Mouse (Mus musculus) thymus, postnatal 4 days (tissue): ENCODE data around the gene Dennd6b.

ENCODE experiments used
- DNase-seq: peaks from one replicate; pipeline ENCODE4 v3.0.0; 2021

The Dennd6b gene

DNA sequence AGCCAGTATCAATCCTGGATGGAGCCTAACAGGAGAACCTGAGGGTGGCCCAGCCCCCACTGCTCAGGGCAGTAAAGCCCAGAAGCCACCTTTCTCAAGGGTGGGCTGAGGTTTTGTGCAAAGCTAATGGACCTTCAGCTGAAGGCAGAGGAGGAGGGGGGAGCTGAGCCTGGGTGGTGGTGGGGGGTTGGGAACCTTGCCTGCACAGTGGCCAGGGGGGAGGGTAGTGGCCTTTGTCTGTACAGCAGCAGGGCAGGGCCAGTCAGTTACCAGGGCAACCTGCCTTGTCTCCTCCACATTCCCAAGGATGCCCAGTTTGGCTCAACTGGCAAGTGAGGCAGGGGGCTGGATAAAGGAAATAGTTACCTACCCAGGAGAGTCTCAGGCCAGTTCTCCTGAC is 44.0 kb downstream of the Dennd6b start:
- DNase-seq = no peak

DNA sequence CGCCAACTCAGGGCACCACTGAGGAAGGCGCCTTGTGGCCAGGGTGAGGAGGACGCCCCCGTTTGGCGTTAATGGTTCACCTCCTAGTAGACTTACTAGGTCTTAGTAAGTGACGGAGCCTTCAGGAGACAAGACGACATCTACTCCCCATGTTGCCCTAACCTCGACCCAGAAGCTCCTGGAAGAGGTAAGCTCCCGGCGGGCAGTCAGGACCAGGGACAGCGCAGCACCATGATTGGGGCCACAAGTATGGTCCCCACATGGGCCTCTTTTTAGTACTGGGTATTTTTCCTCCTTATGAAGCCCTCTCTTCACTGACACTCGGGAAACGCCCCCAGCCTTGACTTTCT is 46.3 kb downstream of the Dennd6b start:
- DNase-seq = peak; percentile 70

DNA sequence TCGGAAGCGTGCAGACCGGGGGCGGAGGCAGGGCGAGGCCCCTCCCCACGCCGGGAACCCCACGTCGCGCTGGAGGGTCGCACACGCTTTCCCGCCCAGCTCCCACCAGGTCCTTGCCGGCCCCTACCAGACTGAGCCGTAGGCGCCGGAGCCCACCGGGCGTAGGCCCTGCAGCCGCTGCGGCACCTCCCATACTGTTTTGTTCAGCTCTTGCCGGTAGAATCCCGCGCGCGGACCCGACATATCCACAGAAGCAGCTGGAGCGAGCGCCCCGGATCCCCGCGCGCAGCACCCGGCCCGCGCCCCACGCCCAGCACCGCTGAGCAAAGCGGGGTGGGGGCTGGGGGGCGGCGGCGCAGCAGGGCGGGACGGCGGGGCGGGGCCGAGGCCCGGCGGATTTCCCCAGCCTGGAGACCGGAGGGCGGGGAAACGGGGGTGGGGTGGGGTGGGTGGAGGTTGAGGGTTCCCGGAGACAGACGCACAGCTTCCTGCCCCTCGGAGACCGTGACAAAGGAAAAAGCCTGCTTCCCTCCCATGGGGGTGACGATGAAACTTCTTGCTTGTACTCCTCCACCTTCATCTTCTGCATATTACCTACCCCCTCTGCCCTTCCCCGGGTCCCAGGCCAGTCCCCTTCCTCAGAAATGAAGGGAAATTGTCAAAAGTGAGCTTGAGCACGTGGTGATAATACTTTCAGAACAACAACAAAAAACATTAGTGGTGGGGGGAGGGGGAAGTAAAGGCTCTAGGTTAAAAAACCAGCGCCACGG is 46.8 kb downstream of the Dennd6b start, which contains the start of gene Mapk11:
Gene Mapk11 (minus strand): TSS at position 358 of the 770 bp plus-strand sequence.
- DNase-seq = peak; percentile 80

DNA sequence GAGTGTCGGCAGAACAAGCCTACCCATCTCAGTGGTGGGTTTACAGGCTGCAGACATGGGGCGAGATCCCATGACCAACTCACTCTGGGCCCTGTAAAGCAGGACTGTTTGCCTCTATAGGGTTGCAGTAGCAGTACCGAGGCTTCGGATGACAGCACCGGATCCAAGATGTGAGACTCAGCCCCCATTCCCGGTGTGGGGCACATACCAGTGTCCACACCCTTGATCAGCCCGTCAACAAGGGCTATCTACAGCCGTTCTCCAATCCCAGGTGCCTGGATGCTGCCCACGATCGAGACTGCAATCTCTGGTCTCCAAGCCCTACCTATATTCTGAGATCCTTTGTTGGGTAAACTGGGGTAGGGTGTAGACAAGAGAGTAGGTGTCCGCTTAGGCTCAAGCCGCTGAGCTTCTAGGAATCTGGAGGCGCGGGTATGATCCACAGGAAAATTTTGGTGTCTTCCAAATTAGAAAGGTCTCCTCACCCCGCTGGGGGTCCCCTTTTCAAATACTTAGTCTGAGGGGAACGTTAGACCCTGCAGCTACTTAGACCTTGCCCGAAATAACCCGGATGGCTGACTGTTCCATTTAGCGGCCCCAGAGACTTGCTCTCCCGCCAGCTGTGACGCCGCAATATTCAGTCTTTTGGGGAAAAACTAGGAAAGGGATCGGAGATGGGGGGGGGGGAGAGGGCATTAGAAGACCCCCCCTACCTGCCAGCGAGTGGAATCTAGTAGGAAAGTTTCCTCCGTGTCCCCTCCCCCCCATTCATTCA is 47.6 kb downstream of the Dennd6b start:
- no peak for DNase-seq

DNA sequence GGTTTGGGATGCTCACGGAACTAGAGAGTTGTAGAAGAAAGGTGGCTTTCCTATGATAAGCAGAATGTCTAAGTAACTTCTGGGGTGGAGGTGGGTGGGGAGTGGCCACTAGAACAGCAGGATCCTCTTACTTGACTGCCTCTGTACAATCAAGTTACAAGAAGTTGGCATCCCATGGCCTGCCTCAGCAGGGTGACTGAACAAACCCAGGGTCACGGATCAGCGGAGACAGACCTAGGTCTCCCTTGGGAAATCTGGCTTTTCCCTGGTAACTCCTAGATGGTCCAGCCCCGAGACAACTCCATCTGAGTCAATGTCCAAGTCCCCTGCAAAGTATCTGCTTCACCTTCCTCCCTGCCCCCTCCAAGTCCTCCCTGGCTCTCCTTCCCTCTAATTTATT is 48.4 kb downstream of the Dennd6b start:
- DNase-seq = no peak

DNA sequence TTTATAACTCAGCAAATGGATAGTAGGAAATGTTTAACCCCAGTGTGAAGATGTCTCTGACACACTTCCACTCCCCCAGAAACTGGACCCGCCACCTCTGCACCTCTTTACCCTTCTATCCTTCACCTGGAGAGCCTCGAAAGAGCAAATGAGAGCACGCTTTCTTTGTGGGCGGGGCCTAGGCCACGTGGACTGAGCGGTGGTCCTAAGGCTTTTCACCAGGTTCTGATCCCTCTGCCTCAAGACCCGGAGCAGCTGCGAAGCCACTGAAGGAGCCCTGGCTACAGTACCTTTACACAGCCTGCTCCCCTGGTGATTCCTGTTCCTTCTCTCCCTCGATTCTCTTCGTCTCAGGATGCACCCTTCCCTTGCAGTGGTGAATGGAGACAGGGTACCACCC is 48.8 kb downstream of the Dennd6b start:
- peak; percentile 34 for DNase-seq

DNA sequence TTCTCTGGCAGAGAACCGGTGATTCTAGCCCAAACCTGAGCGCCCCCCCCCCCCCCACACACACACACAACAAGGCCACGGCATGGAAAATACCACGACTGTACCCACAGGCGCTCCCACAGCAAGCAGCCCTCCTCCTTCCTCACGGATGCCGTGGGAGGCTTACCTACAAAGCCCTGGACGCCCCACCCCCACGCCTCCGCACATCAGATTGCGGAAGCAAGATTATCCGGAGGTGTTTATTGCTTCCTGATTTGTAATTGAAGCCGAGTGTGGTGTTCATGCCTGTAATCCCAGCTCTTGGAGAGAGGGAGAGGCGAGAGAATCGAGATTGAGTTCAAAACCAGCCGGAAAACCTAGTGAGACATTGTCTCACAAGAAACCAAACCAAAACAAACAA is 49.3 kb downstream of the Dennd6b start:
- DNase-seq = peak; percentile 77

DNA sequence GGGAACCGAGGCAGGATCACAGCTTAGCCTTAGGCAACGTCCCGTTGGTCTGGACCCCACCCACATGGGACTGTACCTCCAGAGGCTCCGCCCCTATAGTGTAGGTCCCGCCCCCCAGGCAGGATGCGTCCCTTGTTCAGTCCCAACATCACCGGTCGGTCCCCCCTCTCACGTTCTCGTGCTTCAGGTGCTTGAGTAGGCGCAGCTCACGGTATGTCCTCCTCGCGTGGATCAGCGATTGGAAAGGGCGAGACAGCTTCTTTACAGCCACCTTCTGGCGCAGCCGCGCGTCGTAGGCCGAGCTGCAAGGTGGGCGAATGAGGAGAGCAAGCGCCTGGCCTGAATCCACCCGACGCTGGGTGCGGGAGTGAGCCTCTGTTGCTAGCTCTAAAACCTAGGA is 49.8 kb downstream of the Dennd6b start:
- peak; percentile 75 for DNase-seq

DNA sequence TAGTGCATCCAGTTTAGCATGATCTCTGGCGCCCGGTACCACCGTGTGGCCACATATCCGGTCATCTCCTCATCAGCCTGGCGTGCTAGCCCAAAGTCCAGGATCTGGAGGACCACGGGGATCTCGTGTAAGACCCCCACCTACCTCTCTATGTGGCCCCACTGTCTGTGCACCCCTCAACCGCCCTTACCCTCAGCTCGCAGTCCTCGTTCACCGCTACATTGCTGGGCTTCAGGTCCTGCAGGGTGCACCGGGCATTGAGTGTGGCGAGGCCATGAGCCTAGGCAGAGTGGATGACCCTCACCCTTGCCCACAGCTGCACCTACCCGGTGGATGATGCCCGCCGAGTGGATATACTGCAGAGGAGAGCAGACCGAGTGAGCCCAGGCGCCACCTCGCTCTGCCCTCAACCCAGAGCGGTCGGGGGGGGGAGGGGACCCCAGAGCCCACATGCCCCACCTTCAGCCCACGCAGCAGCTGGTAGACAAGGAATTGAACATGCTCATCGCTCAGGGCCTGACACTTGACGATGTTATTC is 50.4 kb downstream of the Dennd6b start:
- DNase-seq = no peak

DNA sequence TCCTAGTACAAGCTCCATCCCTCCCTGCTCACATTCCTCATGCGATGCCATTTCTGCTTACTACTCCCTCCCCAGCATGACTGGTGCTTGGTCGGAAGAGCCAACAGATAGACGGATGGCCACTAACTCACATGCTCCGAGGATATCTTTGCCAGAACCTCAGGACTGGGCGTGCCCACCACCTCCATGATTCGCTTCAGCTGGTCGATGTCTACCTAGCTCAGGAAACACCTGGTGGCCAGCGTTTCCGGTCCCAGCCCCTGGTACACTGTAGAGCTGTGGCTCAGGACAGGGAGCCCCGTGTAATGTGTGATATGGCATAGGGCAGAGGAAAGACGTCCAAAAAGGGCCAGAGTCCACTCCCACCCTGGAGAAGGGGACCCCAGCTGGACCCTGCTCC is 51.3 kb downstream of the Dennd6b start:
- DNase-seq = no peak

DNA sequence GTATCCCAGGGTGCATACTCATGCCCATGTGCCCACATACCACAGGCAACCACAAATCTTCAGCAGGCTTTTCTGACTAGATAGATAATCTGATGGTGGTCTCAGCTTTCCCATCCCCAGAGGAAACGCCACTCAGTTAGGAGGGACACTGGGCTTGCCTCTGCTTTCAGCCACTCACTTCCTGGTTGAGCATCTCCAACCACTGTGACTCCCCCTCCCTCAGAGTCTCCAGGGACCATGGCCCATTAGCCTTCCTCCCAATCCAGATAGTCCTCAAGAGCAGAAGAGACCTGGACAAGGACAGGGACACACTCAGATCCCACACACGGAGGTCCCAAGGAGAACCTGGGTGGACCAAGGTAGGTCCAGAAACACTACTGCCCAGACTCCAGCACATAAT is 53.2 kb downstream of the Dennd6b start:
- DNase-seq = no peak

DNA sequence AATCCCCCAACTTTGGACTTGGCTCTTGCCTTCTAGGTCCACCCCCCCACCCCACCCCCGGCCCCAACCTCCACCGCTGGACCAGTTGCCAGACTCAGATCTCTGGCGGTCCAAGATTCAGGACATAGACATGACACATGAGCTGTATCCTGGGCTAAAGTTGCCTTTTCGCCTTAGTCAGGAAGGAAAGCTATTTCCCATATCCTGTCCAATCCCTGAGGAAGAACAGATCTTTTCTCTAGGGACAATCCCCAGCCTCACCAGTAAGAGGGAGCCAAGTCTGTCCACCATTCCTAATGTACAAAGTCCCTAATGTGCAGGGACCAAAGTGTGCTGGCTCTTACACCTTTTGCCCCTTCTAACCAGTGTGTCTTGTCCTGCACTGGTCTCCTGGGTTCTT is 54.4 kb downstream of the Dennd6b start:
- DNase-seq = no peak

DNA sequence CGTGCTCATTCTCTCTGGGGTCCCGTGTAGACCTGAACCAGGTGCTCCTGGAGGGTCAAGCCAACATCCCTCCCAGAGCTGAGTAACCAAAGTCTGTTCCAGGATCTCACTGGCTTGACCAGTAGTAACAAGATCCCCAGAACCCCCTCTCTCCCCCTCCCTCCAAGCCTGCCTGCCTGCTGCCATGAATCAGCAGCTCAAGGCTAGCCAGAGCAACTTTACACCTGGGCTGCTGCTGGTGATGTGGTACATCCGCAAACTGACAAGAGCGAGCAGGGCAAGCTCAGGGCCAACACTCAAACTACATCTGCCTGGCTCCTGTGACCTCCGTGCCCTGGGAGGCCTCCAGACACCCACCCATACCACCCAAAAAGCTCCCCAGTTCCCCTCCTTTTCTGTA is 54.9 kb downstream of the Dennd6b start:
- DNase-seq = no peak

DNA sequence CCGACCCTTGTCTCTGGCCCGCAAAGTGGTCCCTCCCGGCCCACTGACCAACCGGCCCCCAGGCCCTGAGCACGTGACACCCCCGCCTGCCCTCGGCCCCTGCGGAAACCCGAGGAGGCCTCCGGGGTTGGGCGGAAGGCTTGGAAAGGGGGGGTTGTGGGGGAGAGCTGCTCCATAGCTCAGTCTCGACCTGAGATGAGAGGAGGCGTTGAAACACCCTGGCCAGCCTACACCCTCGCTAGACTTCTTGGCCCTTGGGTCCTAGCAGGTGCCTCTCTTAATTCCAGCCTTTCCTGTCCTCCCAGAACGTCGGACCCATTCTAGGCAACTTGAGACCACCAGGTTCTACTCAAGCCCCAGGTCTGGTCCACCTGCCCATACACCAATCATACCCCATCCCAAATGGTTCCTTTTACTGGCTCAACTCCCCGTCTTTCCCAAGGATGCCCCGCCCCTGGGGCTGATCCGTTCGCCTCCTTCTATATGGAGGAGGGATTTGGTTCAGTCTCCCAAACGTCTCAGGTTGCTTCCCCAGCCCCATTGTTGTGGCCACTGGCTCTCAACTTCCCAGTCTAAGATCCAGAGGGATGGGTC is 55.5 kb downstream of the Dennd6b start, which contains the start of gene Mapk12:
Gene Mapk12 (minus strand): TSS at position 45 of the 594 bp plus-strand sequence.
- DNase-seq = no peak

DNA sequence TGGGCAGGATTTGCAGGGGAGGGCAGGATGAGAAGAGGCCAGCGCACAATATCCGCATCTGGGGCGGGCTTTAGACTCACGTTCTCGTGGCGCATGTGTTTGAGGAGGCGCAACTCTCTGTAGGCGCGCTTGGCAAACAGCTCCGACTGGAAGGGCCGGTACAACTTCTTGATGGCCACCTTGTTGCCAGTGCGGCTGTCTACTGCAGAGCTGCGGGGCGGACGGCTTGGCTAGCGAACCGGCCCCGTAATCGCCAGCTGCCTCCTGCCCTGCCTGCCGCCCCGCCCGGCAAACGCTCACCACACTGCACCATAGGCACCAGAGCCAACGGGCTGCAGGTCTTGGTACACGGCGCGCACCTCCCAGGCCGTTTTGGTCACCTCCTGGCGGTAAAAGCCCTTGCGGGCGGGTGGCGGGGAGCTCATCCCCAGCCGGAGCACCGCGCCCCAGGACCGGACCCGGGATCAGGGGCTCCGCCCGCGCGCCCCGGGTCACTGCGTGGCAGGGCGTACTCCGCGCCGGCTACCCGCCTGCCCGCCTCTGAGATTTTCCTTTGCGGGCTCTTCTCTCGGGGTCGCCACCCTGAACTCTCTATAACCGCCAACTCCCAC is 56.1 kb downstream of the Dennd6b start:
- DNase-seq = no peak

DNA sequence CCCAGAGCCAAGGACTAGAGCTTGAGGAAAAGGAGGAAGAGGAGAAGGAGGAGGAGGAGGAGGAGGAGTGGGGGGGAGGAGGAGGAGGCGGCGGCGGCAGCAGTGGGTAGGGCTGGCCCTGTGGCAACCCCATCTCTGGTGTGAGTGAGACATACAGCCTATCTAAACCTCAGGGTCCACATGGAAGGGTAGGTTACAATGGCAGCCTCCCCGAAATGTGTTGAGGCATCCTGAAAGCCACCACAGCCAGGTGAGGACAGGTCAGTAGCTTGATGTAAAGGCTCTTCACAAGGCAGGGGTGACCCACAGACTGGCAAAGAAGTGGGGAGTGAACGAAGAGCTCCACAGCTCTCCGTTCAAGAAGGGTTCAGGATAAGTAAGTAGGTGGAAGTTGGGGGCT is 57.8 kb downstream of the Dennd6b start:
- no peak for DNase-seq

DNA sequence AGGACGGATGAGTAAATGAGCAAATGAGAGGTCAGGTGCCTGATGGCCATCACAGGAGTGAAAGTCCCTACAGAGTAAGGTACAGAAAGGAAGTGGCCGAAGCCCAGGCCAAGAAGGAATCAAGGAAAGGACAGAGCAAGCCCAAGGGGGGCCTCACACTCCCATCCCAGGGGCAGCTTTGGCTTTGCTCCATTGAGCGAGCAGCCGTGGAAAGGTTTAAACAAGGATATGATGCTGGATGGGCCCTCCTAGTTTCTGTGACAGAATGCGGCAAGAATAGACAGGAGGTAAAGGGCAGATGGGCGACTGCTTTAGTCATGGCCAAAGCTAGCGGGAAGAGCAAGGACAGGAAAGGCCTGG is 58.3 kb downstream of the Dennd6b start:
- no peak for DNase-seq

DNA sequence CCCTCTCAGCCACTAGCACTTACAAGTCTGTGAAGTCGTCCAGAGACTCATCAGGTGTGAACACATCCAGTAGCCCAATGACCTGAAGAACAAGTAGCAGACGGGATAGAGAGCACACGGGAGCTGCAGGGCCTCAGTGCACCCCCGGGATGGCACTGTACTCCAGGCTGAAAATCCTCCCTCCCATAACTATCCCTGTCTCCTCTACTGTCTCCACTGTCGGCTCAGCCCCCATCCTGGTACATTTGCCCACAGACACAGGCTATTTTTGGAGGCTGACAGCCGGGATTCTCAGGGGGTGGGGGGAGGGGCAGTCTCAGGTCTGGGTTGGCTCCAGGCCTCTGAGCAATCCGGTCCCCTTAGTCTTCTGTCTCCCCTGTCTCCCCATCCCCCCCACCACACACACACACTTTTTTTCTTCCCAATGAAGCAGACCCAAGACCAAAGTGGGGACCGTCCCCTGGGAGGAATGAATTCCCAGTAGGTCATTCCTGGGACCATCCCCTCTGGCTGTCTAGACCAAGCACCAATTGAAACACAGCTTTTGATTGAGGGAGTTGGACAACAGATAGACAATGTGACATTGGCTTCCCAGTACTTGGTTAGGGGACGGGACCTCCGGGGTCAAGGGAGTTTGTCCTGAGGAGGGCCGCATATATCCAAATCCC is 58.8 kb downstream of the Dennd6b start:
- DNase-seq = no peak

DNA sequence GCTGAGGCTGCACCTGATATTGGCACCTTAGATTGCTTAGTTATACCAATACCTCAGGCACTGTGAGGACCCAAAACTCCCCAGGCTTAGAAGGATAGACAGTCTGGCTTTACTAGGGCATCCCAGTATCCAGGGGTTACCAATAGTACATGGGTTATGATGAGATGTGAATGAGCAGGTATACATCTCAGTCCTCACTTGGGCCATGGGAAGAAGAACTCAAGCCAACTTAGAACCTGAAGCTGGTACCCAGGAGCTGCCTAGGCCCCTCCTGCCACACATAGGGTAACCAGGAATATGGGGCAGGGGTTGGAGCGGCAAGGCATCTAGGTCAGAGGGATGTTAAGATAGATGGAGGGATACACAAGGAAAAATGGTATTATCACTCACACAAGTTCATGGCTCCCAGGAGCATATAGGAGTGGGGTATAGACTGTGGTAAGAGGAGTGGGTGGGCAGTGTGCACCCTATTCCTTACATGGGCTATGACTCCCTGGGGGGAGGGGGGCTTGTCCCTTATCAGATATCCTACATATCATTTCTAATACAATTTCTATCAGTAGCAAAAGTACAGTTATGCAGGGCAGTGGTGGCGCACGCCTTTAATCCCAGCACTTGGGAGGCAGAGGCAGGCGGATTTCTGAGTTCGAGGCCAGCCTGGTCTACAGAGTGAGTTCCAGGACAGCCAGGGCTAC is 59.7 kb downstream of the Dennd6b start:
- no peak for DNase-seq
